Mouse (Mus musculus) bone marrow macrophage, adult 2 months (primary cell): ENCODE data around the gene Nrgn.

ENCODE experiments used
- CTCF ChIP-seq: IDR thresholded peaks from 2 replicates; pipeline ENCODE4 v1.5.1; 2012; ENCODE audit warnings: low read depth, mild to moderate bottlenecking, low read length, moderate library complexity
- POLR2A ChIP-seq: IDR thresholded peaks from 2 replicates; pipeline ENCODE4 v1.6.1; 2012; ENCODE audit warnings: mild to moderate bottlenecking, low read depth, low read length, borderline replicate concordance

DNA sequence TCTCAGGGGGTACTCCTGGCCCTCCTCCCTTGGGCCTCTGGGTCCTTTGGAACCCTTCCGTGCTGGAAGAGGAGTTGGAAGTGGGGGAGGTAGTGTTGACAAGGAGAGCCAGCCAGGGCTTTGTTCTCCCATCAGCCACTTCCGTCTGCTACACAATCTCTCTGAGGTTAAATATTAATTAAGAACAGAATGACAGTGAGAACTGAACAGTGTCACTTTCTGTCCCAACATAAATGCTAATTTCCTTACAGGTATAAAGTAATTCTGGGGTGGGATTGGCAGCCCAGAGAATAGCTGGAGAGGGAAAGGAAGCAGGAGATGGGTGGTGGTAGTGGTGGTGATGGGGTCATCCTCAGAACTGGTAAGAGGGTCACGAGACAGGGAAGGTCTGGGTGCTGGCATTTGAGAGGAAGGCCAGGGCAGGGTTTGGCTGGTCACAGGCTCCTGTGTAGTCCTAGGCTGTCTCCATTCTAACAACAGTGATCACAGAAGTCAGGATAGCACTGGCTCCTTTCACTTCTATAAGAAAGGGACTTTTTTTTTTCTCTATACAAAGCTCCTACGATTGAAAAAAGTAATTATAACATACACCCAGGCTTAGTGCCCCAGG is 16.0 kb upstream of the Nrgn start:
- TF ChIP-seq CTCF (no peak), POLR2A (no peak)
